Mouse (Mus musculus) midbrain, embryonic 11.5 days (tissue): ENCODE data around the gene Gm13278. TPM values are rescaled to one million over a fixed set of nuclear protein-coding genes. Genes with fewer than 3 reads are reported as not detected.
A peak's percentile ranks its signal among the peaks of the same experiment; 100 is the strongest.
"Not testable (repeated sequence)": the region's sequence is repeated elsewhere in the genome, so short reads cannot be mapped to it uniquely, and the experiment has no call there.

Experiments used
- ATAC-seq: fragments of 200-750 bp; cut with Nextera tagmentation; 2 replicates; pipeline ENCODE4 v1.8.0; 2017; ENCODE audit warnings: moderate TSS enrichment, moderate library complexity; ENCODE audit not compliant: low FRiP score
- DNase-seq: peaks from one replicate; pipeline ENCODE4 v3.0.0; 2015; ENCODE audit warnings: low spot score; ENCODE audit errors: missing footprints
- H3K27ac ChIP-seq: fragments of 300-500 bp; sonication (generic); 2 replicates; pipeline ENCODE4 v1.5.1; 2014; ENCODE audit warnings: low read depth, low read length
- H3K27me3 ChIP-seq: fragments of 300-500 bp; sonication (generic); 2 replicates; pipeline ENCODE4 v1.6.1; 2014; ENCODE audit warnings: mild to moderate bottlenecking, low read length, moderate library complexity, mixed read lengths; ENCODE audit not compliant: control insufficient read depth, insufficient read depth
- H3K36me3 ChIP-seq: fragments of 300-500 bp; sonication (generic); 2 replicates; pipeline ENCODE4 v1.6.1; 2014; ENCODE audit warnings: mild to moderate bottlenecking, low read length, moderate library complexity, mixed read lengths; ENCODE audit not compliant: control insufficient read depth, insufficient read depth
- H3K4me1 ChIP-seq: fragments of 300-500 bp; sonication (generic); 2 replicates; pipeline ENCODE4 v1.6.1; 2014; ENCODE audit warnings: low read length; ENCODE audit not compliant: control insufficient read depth, insufficient read depth
- H3K4me2 ChIP-seq: fragments of 300-500 bp; sonication (generic); 2 replicates; pipeline ENCODE4 v1.6.1; 2014; ENCODE audit warnings: mild to moderate bottlenecking, moderate library complexity
- H3K4me3 ChIP-seq: fragments of 300-500 bp; sonication (generic); 2 replicates; pipeline ENCODE4 v1.5.1; 2014; ENCODE audit warnings: low read depth, low read length
- H3K9ac ChIP-seq: fragments of 300-500 bp; sonication (generic); 2 replicates; pipeline ENCODE4 v1.6.1; 2014; ENCODE audit warnings: low read length
- H3K9me3 ChIP-seq: fragments of 300-500 bp; sonication (generic); 2 replicates; pipeline ENCODE4 v1.6.1; 2016; ENCODE audit warnings: low read length; ENCODE audit not compliant: control insufficient read depth
- WGBS: fragments of 180-500 bp; shearing (Covaris S2); extraction: QIAGEN DNeasy Blood & Tissue Kit; methylation state at CpG from one replicate; pipeline ENCODE4 v1.1.7; 2014; 5-methylcytosine and 5-hydroxymethylcytosine counted together
- polyA plus RNA-seq: library from polyadenylated mRNA; unstranded; fragments of >200 nt; fragmentation: Nextera tagmentation; extraction: Ambion mirVana; gene quantifications from 2 replicates; pipeline ENCODE4 v1.2.1, GENCODE M21; 2014

Gm13278 gene
- not detected in 2 replicates for polyA plus RNA-seq

DNA sequence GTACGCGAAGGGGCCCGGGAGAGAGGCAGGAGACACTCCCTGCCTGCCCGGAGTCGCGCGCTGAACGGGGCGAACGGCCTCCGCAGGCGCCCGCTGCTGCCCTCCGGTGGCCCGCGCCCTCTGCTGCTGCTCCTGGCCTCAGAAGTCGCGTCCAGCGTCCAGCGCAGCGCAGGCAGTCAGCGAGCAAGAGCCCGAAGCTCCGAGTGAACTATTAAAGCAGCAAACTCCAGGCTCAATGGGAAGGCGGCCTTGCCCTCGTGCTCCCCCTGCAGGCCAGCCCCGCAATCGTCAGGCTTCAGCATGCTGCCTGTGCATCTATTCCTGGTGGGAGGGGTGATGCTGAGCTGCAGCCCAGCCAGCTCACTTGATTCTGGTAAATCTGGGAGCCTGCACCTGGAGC lies at the start of gene Gm13278:
TSS of gene Gm13278 (plus strand) at position 301 of the 400 bp plus-strand sequence.
- not testable (repeated sequence) for H3K36me3 ChIP-seq, H3K9ac ChIP-seq, H3K4me1 ChIP-seq, H3K4me3 ChIP-seq, H3K9me3 ChIP-seq, H3K27me3 ChIP-seq, H3K27ac ChIP-seq, ATAC-seq, H3K4me2 ChIP-seq, DNase-seq
- WGBS, result no CpG with 5 or more reads among the region's 28 CpGs

DNA sequence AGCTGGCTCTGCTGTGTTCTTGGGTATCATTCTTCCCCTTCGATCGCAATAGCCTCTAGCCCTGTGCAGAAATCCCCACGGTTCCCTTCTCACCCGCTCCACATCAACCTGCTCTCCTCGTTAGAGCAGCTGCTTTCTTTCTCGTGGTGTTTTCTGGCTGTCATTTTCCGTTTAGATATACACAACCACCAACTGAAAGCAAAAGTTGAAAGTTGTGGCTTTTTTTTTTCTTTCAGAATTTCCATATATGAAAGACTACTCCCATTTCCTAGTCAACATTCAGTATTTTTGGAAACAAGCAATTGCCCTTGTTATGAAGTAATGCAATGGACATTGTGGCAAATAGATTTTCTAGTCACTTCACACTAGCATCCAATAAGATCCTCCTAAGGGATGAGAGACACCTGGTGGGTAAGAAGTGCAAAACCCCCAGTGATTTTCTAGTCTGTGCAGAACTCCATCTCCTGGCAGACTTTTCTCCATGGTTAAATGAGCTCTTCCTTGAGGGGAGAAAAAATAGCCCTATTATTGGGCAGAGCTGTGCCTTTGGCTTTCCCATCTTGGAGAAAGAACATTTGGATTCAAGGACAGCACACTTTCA lies 48.5 kb upstream of the Gm13278 start:
- H3K9me3 ChIP-seq, result no peaks in the 10 kb centered on the region
- 89% methylated on average over 7 of the region's 7 CpGs for WGBS
- no peak overlapping the region for H3K4me2 ChIP-seq
- no peak for DNase-seq
- ATAC-seq, result no peak
- no peaks in the 10 kb centered on the region; the same call in 1 of the 2 replicates for H3K4me1 ChIP-seq
- no peak overlapping the region for H3K4me3 ChIP-seq
- H3K27ac ChIP-seq, result no peak overlapping the region
- no peak overlapping the region for H3K9ac ChIP-seq
- no peaks in the 10 kb centered on the region for H3K36me3 ChIP-seq
- H3K27me3 ChIP-seq, result no peaks in the 10 kb centered on the region

DNA sequence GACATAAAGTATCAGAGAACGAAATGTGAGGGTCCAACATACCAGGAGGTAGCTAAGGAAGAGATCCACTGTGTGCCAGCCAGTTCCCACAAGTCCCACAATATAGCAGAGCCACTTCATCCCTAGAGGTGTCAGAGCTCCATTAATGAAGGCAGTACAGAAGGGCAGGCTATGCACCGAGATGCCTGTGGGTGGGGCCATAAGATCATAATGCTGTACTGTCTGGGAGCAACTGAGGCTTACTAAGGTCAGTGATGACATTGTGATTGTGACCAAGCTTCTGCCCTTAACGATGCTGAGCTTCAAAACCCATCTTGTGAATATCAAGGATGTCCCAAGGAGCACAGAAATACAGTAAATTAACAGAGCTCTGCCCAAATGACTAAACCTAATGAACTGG lies 47.1 kb upstream of the Gm13278 start:
- Histone ChIP-seq H3K27ac (no peak overlapping the region), H3K4me2 (no peak overlapping the region), H3K9ac (no peak overlapping the region), H3K4me3 (no peak overlapping the region), H3K4me1 (no peaks in the 10 kb centered on the region; the same call in 1 of the 2 replicates), H3K9me3 (no peaks in the 10 kb centered on the region), H3K27me3 (no peaks in the 10 kb centered on the region), H3K36me3 (no peaks in the 10 kb centered on the region)
- WGBS, result 84% methylated on average over 3 of the region's 3 CpGs
- DNase-seq (peak; percentile 44), ATAC-seq (no peak)

DNA sequence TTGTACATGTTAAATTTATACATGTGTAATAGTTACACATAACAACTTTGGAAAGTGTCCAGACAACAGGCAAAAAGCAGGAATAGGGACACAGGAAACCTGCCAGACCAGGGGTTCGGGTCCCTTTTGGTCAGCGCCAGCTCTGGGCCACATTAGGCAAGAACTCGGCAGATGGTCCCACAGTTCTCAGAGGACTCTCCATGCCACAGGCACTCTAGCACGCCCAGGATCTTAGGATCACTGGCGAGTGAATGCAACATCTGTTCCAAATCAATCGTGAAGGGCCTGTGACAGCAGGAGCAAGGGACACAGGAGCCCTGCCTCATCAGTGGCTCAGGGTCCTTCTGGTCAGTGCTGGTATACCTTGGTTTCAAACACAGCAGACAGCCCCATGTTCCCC lies 41.4 kb upstream of the Gm13278 start:
- no peaks in the 10 kb centered on the region for H3K27me3 ChIP-seq
- no peaks in the 10 kb centered on the region; the same call in 1 of the 2 replicates for H3K4me1 ChIP-seq
- ATAC-seq (no peak), DNase-seq (peak; percentile 75)
- no peak overlapping the region for H3K4me3 ChIP-seq
- WGBS, result 80% methylated on average over 6 of the region's 6 CpGs
- H3K9me3 ChIP-seq, result no peaks in the 10 kb centered on the region
- H3K4me2 ChIP-seq, result no peak overlapping the region
- no peak overlapping the region for H3K9ac ChIP-seq
- no peak overlapping the region for H3K27ac ChIP-seq
- no peaks in the 10 kb centered on the region for H3K36me3 ChIP-seq

DNA sequence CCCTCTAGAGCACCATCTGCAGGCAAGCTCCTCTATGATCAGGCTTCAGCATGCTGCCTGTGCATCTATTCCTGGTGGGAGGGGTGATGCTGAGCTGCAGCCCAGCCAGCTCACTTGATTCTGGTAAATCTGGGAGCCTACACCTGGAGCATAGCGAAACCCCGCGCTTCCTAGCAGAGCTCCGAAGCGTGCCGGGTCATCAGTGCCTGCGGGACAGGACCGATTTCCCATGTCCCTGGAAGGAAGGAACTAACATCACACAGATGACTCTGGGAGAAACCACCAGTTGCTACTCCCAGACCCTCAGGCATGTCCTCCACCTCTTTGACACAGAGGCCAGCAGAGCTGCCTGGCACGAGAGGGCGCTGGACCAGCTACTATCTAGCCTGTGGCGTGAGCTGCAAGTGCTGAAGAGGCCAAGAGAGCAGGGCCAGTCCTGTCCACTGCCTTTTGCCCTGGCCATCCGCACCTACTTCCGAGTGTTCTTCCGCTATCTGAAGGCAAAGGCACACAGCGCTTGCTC lies 36.5 kb upstream of the Gm13278 start, which contains the start of gene Gm13271:
TSS of gene Gm13271 (plus strand) at position 51 of the 523 bp plus-strand sequence.
- not testable (repeated sequence) for H3K36me3 ChIP-seq, H3K9ac ChIP-seq, ATAC-seq, H3K4me2 ChIP-seq, H3K27me3 ChIP-seq, H3K9me3 ChIP-seq, DNase-seq, H3K4me1 ChIP-seq, H3K4me3 ChIP-seq, H3K27ac ChIP-seq
- 72% methylated on average over 15 of the region's 15 CpGs for WGBS

DNA sequence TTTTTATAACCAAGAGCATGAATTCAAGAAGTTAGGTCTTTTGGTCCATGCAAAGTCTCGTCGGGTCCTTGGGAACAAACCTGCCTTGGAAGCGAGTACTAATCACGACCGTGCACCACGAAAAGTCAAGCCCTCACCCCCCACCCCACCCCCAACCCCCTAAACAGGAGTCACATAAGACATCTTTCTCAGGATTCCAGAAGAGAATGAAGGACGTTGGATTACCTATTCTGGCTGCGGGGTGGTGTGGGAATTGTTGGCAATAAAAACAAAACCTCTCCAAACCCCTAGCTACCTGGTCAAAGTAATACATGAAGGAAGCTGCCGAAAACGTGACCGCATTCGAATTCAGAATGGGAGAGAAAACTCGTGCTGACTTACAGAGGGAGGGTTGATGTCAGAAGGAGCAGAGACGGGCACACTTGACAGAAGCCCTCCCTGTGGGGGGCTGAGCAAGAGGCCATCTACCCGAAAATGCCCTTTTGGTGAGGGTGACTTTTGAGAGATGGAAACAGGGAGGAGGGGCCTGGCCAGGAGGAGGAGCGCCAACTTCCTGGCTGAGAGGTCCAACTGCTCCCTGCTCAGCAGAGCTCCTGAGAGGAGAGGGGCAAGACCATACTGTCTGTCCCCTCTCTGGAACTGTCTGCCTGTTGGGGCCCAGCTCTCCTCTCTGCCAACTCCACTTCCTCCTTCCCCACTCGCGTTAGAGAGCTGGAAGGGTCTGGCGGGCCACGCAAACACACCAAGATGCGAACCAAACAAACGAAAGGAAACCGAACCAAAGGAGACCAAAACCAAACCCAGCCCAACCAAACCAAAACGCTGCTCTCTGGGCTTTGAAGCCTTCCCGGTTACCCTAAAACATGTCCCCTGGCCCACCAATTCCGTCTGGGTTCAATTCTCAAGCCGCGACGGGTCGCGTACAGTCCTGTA lies 34.5 kb upstream of the Gm13278 start:
- H3K36me3 ChIP-seq, ATAC-seq, H3K27me3 ChIP-seq, H3K4me1 ChIP-seq, H3K9me3 ChIP-seq: not testable (repeated sequence)
- H3K4me2 ChIP-seq, result peak overlapping the region; percentile 69
- peak overlapping the region; percentile 39 for H3K4me3 ChIP-seq
- 12% methylated on average over 28 of the region's 31 CpGs for WGBS
- peak overlapping the region; percentile 69 for H3K9ac ChIP-seq
- H3K27ac ChIP-seq, result peak overlapping the region; percentile 68
- peak; percentile 96 for DNase-seq

DNA sequence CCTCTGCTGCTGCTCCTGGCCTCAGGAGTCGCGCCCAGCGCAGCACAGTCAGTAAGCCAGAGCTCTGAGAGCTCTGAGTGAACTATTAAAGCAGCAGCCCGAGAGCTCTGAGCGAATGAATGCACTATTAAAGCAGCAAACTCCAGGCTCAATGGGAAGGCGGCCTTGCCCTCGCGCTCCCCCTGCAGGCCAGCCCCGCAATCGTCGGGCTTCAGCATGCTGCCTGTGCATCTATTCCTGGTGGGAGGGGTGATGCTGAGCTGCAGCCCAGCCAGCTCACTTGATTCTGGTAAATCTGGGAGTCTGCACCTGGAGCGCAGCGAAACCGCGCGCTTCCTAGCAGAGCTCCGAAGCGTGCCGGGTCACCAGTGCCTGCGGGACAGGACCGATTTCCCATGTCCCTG lies 33.7 kb upstream of the Gm13278 start:
- not testable (repeated sequence) for H3K36me3 ChIP-seq, H3K9me3 ChIP-seq, H3K27me3 ChIP-seq, H3K4me1 ChIP-seq
- peak; percentile 94 for DNase-seq
- Histone ChIP-seq H3K9ac (peak overlapping the region; percentile 69; the same call in 1 of the 2 replicates), H3K4me3 (peak overlapping the region; percentile 39), H3K4me2 (peak overlapping the region; percentile 69), H3K27ac (peak overlapping the region; percentile 68)
- peak; percentile 100 for ATAC-seq
- WGBS, result under 1% methylated on average over 18 of the region's 21 CpGs

DNA sequence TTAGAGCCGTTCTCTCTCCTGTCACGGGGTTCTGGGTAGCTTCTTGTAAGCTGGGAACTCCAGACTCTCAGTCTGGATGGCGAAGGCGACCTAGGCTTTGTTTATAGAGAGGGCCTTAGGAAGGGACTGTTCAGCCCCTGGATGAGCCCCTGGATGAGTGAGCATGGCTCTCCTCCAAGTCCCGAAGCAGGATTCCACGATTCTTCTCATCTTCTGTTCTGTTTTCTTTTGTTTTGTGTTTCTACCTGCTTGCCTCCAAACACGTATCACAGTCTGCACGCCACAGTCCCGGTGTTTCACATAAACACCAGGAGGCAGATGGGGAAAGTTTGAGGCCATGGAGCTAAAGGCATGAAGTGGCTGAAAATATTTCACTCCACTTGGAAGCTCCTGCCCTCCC lies 32.6 kb upstream of the Gm13278 start:
- not testable (repeated sequence) for H3K9me3 ChIP-seq, H3K27ac ChIP-seq, H3K4me1 ChIP-seq, ATAC-seq, H3K4me2 ChIP-seq, H3K36me3 ChIP-seq, DNase-seq, H3K27me3 ChIP-seq, H3K9ac ChIP-seq, H3K4me3 ChIP-seq
- 89% methylated on average over 9 of the region's 9 CpGs for WGBS
